Mouse (Mus musculus) olfactory bulb, adult 2 months (tissue): ENCODE data around the gene Psmd13.

ENCODE experiments used
- CTCF ChIP-seq: fragments of 200-500 bp; IDR thresholded peaks from 2 replicates; pipeline ENCODE4 v1.5.1; 2012; ENCODE audit warnings: low read depth, mild to moderate bottlenecking, low read length, moderate library complexity; ENCODE audit not compliant: insufficient read depth
- POLR2A ChIP-seq: fragments of 200-500 bp; IDR thresholded peaks from 2 replicates; pipeline ENCODE4 v1.6.1; 2012; ENCODE audit warnings: mild to moderate bottlenecking, low read depth, low read length, moderate library complexity; ENCODE audit not compliant: insufficient read depth

GRCm38 (mm10) chr7:140923070-140923775, 41.5 kb downstream of the Psmd13 start:
- no peak for TF ChIP-seq CTCF
- TF ChIP-seq POLR2A, result no peak
